Mouse (Mus musculus) 3T3-L1 (cell line): ENCODE measurements around the gene Psmb9.
A peak's percentile ranks its signal among the peaks of the same experiment; 100 is the strongest.

Experiments used
- DNase-seq: peaks from one replicate; pipeline ENCODE4 v3.0.0-alpha.2; 2015; ENCODE audit warnings: low read depth, low spot score

The Psmb9 gene

GRCm38 (mm10) chr17:34205746-34206176 is 18.2 kb upstream of the Psmb9 start:
- DNase-seq, result peak; percentile 73

DNA sequence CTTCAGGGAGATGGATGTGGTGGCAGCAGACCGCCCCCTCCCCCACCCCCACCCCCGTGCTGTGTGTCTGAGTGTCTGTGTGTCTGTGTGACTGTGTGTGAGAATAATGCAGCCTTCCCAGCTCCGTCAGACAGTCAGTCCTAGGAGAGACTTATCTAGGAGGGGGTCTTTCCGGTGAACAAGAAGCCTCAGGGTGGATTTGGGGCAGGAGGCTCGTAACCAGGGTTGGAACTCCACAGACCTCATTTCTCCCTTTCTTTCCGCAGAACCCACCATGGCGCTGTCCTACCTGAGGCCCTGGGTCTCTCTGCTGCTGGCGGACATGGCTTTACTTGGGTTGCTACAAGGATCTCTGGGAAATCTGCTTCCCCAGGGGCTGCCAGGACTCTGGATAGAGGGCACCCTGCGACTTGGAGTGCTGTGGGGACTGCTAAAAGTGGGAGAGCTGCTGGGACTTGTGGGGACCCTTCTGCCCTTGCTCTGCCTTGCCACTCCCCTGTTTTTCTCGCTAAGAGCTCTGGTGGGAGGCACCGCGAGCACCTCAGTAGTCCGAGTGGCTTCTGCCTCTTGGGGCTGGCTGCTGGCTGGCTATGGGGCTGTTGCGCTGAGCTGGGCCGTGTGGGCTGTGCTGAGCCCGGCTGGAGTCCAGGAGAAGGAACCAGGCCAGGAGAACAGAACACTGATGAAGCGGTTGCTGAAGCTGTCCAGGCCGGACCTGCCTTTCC is 17.6 kb upstream of the Psmb9 start:
- peak; percentile 24 for DNase-seq

DNA sequence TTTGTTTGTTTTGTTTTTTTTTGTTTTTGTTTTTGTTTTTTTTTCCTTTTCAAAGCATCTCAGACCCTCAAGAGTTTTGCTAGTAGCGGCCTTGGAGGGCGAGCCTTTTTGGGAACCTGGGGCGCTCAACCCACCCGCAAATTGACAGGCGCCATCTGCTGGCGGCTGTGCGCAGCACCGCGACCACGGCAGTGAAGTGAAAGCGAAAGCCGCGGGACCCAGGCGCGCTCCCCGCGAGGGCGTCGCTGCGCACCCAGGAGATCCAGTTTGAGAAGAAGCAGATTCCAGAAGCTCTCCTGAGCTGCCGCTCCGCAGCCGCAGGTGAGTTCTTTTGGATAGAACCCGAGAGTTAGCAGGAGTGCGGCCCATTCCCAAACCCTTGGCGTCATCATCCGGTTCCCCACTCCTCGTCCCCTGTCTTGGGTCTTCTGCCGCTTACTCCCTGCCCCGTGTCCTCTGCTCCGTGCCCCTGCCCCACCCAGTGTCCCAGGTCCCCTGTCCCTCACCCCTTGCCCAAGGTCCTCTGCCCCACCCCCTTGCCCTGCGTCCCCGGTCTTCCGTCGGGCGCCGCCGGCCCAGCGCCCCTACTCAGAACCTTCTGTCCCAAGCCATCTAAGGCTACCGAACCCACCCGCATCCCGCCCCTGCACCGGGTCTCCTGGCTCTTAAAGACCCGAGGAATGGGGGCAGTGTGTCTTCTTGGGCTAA is 16.9 kb upstream of the Psmb9 start:
- peak; percentile 77 for DNase-seq

GRCm38 (mm10) chr17:34203444-34203843 is 15.9 kb upstream of the Psmb9 start, which contains the start of gene Tap2:
Gene Tap2, plus strand, starts transcription at chr17:34203527.
- DNase-seq, result peak; percentile 34

- no peak for DNase-seq
These were observed 15.3 kb upstream of the Psmb9 start for GRCm38 (mm10) chr17:34202760-34203442.

DNA sequence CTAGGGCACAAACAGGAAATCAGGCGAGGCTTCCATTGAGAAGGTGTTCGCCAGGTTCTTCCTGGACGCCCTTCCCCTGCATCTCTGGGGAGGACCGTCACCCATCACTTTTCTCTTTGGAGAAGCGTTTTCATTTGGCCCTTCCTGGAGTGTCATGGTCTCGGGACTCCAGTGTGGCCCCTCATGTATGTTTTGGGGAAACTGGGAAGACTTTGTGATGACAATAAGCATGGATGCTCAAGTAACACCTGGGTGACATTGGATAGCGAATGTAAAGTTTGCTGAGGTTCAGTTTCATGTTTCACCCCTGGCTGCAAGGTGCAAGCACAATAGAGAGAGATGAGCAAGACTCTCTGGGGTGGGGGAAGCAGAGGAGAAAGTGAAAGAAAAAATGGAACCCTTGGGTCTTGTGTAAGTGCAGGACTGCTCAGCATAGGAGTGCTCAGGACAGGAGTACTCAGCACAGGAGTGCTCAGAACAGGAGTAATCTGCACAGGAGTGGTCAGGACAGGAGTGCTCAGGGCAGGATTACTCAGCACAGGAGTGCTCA is 14.0 kb upstream of the Psmb9 start:
- DNase-seq, result no peak

DNA sequence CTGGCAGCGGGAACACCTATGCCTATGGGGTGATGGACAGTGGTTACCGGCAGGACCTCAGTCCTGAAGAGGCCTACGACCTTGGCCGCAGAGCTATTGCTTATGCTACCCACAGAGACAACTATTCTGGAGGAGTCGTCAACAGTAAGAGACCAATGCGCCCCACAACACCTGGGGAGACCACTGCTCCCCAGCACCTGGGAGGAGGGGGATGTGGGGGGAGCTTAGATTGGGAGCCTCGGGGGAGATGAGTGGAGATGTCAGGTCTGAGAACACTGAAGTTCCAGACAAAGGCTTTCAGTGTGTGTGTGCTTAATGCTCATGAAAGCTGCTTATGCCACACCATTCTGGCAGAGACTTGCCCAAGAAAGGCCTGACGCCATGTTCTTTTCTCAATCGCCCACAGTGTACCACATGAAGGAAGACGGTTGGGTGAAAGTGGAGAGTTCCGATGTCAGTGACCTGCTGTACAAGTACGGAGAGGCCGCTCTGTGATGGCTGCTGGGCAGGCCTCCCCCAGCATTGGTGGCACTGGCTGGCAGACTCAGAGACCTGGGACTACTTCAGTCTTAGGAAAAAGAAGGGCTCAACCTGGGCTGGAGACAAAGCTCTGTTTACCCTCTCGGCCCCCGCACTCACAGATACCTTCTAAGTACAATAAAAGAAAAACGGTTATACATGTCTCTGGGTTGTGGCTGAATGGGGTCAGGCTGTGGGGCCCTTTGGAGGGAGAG is 13.4 kb upstream of the Psmb9 start:
- DNase-seq, result no peak

DNA sequence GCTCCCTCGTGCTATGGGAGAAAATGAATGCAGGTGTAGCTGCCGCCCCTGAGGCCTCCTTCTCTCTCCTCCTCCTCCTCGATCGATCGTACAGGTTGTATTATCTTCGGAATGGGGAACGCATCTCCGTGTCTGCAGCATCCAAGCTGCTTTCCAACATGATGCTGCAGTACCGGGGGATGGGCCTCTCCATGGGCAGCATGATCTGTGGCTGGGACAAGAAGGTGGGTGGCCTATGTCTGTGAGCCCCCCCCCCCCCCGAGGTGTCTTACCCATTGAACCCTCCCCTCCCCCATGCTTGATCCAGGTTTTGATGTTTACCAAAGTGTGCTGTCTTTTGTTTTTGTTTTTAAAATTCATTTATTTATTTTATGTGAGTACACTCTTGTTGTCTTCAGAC is 12.5 kb upstream of the Psmb9 start:
- no peak for DNase-seq

- DNase-seq, result no peak
These were observed 11.6 kb upstream of the Psmb9 start for GRCm38 (mm10) chr17:34199050-34199619.

DNA sequence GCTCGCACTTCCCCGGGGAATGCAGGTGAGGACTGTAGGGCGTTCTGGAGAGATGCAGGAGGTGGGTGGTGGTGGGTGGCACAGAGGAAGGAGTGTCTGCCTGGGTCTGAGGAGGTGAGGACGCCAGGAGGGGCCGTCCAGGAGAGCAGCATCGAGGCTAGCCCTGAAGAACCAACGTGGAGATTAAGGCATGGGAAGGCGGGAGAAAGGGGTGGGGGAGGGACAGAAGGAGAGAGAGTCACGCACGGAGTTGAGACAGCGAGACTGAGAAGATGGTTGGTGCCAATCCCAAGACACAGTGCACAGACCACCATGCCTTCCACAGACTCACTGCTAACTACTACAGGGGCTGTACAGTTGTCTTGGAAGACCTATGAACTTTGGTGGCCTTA is 11.0 kb upstream of the Psmb9 start:
- DNase-seq, result no peak

- DNase-seq, result no peak
These were observed 10.4 kb upstream of the Psmb9 start for GRCm38 (mm10) chr17:34197904-34198520.

DNA sequence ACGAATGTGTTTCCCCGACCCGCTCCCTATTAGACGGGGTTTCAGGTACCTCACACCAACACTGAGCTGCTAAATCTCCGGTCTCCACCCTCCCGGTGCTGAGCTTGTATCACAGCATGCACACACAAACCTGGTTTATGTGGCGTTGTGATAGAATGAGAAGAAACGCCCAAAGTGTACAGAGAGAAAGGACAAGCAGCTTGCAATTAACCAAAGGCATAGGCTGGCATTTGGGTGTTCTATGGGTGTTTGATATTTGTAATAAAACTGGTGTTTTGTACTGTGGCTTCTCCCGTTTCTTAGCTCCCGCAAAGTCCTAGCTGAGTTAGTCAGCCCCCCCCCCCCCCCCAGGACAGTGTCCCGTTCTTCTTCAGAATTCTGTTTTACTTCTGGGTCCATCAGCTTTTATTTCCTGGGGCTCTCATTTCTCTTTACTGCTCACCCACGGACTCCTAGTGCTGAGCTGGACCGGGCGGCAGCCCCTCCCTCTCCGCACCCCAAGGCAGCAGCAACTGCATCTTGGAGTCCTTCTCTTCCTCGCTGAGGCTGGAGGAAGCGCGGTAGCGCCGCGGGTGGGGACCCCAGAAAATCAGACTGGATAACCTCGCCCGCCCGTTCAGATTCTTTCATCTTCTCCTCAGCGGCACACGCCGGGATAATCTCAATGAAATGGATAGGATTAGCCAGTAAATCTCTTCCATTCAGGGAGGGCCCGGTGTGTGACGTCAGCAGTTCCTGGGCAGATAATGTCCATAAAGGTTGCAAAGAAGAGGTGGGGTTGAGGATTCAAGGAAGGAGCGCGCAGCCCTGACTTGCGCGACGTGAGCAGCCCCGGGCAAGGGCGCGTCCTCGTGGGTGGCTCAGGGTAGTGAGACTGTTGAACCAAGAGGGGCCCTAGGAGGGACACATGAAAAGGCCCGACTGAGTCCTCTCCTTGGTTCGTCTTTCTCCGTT is 9.7 kb upstream of the Psmb9 start, which contains the start of gene Psmb8:
TSS of gene Psmb8 (plus strand) at position 781 of the 954 bp plus-strand sequence.
- DNase-seq, result peak; percentile 73

- no peak for DNase-seq
These were observed 8.9 kb upstream of the Psmb9 start for GRCm38 (mm10) chr17:34196491-34196890.

DNA sequence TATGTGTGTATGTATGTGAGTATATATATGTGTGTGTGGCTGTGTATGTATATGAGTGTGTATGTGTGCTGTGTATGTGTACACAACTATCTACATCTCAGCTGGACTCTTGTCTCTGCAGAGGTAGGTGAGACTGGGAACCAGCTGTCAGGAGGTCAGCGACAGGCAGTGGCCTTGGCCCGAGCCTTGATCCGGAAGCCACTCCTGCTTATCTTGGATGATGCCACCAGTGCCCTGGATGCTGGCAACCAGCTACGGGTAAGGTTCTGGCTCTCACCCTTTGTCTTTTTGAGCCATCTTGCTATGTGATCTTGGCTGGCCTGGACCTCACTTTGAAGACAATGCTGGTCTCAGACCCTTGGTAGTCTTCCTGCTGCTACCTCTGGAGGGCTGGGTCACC is 7.2 kb upstream of the Psmb9 start:
- DNase-seq, result no peak

GRCm38 (mm10) chr17:34193468-34193867 is 5.9 kb upstream of the Psmb9 start:
- no peak for DNase-seq

- no peak for DNase-seq
These were observed 5.3 kb upstream of the Psmb9 start for GRCm38 (mm10) chr17:34192852-34193251.

- DNase-seq, result no peak
These were observed 1.4 kb upstream of the Psmb9 start for GRCm38 (mm10) chr17:34188986-34189385.

DNA sequence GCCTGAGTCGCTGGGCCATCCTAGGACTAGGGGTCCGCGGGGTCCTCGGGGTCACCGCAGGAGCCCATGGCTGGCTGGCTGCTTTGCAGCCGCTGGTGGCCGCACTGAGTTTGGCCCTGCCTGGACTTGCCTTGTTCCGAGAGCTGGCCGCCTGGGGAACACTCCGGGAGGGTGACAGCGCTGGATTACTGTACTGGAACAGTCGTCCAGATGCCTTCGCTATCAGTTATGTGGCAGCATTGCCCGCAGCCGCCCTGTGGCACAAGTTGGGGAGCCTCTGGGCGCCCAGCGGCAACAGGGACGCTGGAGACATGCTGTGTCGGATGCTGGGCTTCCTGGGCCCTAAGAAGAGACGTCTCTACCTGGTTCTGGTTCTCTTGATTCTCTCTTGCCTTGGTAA is 446 bp upstream of the Psmb9 start:
- no peak for DNase-seq

DNA sequence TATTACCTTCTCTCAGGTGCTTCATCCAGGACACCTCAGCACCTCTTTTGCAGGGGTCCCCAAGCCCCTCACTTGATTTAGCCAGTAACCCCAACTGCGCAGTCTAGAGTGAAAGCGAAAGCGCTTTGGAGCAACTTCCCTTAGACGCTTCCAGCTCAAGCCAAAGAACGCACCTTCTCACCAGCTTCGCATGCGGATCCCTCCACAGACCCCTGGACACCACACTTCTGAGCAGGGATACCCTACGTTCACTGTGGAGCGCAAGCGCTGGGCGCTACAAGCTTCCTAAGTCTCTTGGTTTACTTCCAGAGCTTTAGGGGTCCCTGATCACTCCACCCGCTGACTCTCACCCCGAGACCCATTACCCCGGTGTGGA is 691 bp downstream of the Psmb9 start:
- DNase-seq, result no peak

DNA sequence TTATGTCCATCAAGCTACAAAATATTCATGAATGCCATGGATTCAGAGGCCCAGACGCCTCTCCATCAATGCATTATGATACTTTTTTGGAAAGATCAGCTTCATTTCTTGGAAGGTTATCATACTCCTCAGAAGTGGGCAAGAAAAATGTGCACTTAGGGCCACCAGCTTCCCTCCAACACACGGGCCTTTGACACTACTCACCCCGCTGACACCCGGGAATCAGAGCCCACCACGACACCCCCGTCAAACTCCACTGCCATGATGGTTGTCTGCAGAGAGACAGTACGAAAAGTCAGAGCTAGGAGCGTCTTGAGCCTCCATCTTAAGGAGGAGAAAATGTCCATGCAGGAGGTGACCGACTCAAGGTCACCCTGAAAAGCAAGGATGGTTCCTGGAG is 2.0 kb downstream of the Psmb9 start:
- no peak for DNase-seq
